Mouse (Mus musculus) spleen, adult 2 months (tissue): ENCODE data around the gene Cyp2c29. TPM values are rescaled to one million over a fixed set of nuclear protein-coding genes. Genes with fewer than 3 reads are reported as not detected.
"Not testable (repeated sequence)": the region's sequence is repeated elsewhere in the genome, so short reads cannot be mapped to it uniquely, and the experiment has no call there.

ENCODE experiments used
- DNase-seq, 2 experiments: peaks; one replicate each; pipeline versions ENCODE4 v3.0.0 to v3.0.0-alpha.2; 2012 to 2021; ENCODE audit warnings: low spot score in 2 of 2, low read depth in 1 of 2
- H3K27ac ChIP-seq: fragments of 200-500 bp; 2 replicates; pipeline ENCODE4 v1.5.1; 2012; ENCODE audit warnings: low read length, inconsistent platforms; ENCODE audit not compliant: insufficient read depth
- H3K27me3 ChIP-seq: fragments of 200-500 bp; 2 replicates; pipeline ENCODE4 v1.6.1; 2012; ENCODE audit warnings: mild to moderate bottlenecking, moderate library complexity, low read length, inconsistent platforms; ENCODE audit not compliant: control insufficient read depth, insufficient read depth
- H3K36me3 ChIP-seq: fragments of 200-500 bp; 2 replicates; pipeline ENCODE4 v1.6.1; 2012; ENCODE audit warnings: mild to moderate bottlenecking, low read length, inconsistent platforms; ENCODE audit not compliant: control insufficient read depth, insufficient read depth
- H3K4me1 ChIP-seq: fragments of 200-500 bp; 2 replicates; pipeline ENCODE4 v1.6.1; 2011; ENCODE audit warnings: inconsistent platforms; ENCODE audit not compliant: control insufficient read depth, insufficient read depth, insufficient read length
- H3K4me3 ChIP-seq: fragments of 200-500 bp; 2 replicates; pipeline ENCODE4 v1.5.1; 2011; ENCODE audit warnings: mild to moderate bottlenecking, inconsistent platforms; ENCODE audit not compliant: insufficient read depth, insufficient read length; ENCODE audit errors: extremely low read depth
- CTCF ChIP-seq: fragments of 200-500 bp; IDR thresholded peaks from 2 replicates; pipeline ENCODE4 v1.5.1; 2011; ENCODE audit warnings: mild to moderate bottlenecking, inconsistent platforms; ENCODE audit not compliant: insufficient read depth, insufficient read length, insufficient replicate concordance; ENCODE audit errors: extremely low read depth
- POLR2A ChIP-seq: fragments of 200-500 bp; IDR thresholded peaks from 2 replicates; pipeline ENCODE4 v1.6.1; 2011; ENCODE audit warnings: low read depth, low read length, inconsistent platforms
- WGBS: fragments of 180-500 bp; shearing (Covaris S2); methylation state at CpG from one replicate; pipeline ENCODE4 v1.1.7; 2018; 5-methylcytosine and 5-hydroxymethylcytosine counted together
- polyA plus RNA-seq: library from polyadenylated mRNA; depleted of rRNA; stranded (reverse); fragments of >200 nt; gene quantifications from 2 replicates; pipeline ENCODE4 v1.2.3, GENCODE M21; 2012; rRNA removed

Gene Cyp2c29
- polyA plus RNA-seq, result 0.09 TPM in 1 of 2 replicates, not detected in the other

DNA sequence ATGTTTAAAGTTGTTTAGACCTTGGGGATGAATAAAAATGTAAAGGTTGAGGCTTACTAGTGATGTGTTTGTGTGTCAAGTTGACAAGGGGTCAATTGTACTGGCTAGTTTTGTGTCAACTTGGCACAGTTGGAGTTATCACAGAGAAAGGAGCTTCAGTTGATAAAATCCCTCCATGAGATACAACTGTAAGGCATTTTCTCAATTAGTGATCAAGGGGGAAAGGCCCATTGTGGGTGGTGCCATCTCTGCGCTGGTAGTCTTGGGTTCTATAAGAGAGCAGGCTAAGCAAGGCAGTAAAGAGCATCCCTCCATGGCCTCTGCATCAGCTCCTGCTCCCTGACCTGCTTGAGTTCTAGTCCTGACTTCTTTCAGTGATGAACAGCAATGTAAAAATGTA lies at the start of gene Cyp2c29:
Cyp2c29 (plus strand) TSS at position 301 of the 400 bp plus-strand sequence.
- not testable (repeated sequence) for H3K27ac ChIP-seq, H3K4me1 ChIP-seq, H3K36me3 ChIP-seq, DNase-seq, H3K4me3 ChIP-seq, H3K27me3 ChIP-seq
- WGBS, result no CpG with 5 or more reads among the region's 1 CpGs

DNA sequence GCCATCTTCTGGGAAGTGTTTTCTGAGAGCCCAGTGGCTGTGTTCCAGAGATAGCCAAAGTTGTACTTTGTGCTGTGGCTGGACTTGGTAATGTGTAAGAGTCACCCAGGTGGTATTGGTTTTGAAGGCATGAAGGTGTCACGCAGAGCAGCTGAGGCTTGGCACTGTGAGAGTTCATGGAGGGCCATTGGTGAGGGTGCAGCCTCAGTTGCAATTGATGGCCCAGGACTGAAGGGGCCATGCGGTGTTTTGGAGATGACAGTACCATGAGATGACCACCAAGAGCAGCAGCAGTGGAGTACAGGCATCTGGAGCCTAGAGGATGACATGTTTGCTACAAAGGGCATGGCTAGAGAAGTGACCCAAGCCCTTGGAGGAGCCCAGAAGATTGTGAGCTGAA lies 2.2 kb upstream of the Cyp2c29 start:
- H3K4me1 ChIP-seq, H3K27me3 ChIP-seq, H3K27ac ChIP-seq, H3K4me3 ChIP-seq, DNase-seq, H3K36me3 ChIP-seq: not testable (repeated sequence)
- 72% methylated on average over 2 of the region's 2 CpGs for WGBS

- no peak for DNase-seq
- no peaks in the 10 kb centered on the region for H3K36me3 ChIP-seq
- H3K4me3 ChIP-seq, result no peak overlapping the region
- H3K27ac ChIP-seq, result no peak overlapping the region
- H3K27me3 ChIP-seq, result no peaks in the 10 kb centered on the region
- H3K4me1 ChIP-seq, result no peaks in the 10 kb centered on the region
- no peak for TF ChIP-seq CTCF
- no peak for TF ChIP-seq POLR2A
These were observed 13.6 kb downstream of the Cyp2c29 start for GRCm38 (mm10) chr19:39282801-39283200.

GRCm38 (mm10) chr19:39285637-39286036 lies 16.4 kb downstream of the Cyp2c29 start:
- TF ChIP-seq POLR2A, result no peak
- no peak for TF ChIP-seq CTCF
- no peaks in the 10 kb centered on the region for H3K27me3 ChIP-seq
- H3K4me1 ChIP-seq, result no peaks in the 10 kb centered on the region
- no peak overlapping the region for H3K4me3 ChIP-seq
- no peak overlapping the region for H3K27ac ChIP-seq
- H3K36me3 ChIP-seq, result no peaks in the 10 kb centered on the region
- no peak for DNase-seq

DNA sequence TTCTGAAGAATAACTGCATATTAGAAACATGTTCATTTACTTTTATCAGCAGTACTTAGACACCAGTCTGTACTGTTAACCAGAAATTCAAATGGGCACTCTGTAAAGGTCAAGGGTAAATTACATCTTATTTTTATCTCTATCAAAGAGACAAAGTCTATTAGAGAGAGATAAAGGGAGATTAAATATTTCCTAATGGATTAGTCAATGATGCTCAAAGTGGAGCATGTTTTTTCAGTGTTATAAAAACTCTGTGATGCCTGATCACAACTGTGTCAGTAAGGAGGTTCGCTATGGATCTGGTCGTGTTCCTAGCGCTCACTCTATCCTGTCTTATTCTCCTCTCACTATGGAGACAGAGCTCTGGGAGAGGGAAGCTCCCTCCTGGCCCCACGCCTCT lies 17.6 kb downstream of the Cyp2c29 start:
- H3K36me3 ChIP-seq, result no peaks in the 10 kb centered on the region
- H3K27me3 ChIP-seq, result no peaks in the 10 kb centered on the region
- 78% methylated on average over 4 of the region's 4 CpGs for WGBS
- no peaks in the 10 kb centered on the region for H3K4me1 ChIP-seq
- DNase-seq, result no peak
- TF ChIP-seq CTCF (no peak), POLR2A (no peak)
- H3K27ac ChIP-seq, result no peak overlapping the region
- H3K4me3 ChIP-seq, result no peak overlapping the region

DNA sequence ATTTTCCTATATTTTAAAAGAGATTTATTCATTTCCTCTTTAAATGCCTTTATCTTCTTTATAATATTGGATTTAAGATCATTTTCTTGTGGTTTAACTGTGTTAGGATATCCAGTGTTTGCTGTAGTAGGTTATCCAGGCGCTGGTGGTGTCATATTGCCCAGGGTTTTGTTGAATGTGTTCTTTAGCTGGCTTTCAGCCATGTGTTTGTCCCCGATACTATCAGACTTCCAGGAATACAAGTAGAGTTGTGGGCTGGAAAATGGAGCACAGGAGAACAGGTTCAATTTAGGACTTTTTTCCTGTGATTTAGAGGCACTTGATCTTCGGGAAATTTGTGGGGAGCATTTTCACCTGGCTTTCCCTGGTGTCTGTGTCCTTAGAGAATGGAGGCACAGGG lies 19.8 kb downstream of the Cyp2c29 start:
- H3K4me1 ChIP-seq, result no peaks in the 10 kb centered on the region
- H3K4me3 ChIP-seq, result no peak overlapping the region
- H3K36me3 ChIP-seq, result no peaks in the 10 kb centered on the region
- H3K27me3 ChIP-seq, result no peaks in the 10 kb centered on the region
- WGBS, result 76% methylated on average over 3 of the region's 3 CpGs
- H3K27ac ChIP-seq, result no peak overlapping the region
- DNase-seq, result no peak
- TF ChIP-seq POLR2A (no peak), CTCF (no peak)

Other genes with a start within 250 kb of the Cyp2c29 start
- not detected in 2 replicates for gene Cyp2c65, start 208.4 kb upstream of the Cyp2c29 start, polyA plus RNA-seq
- not detected in 2 replicates for gene Cyp2c66, start 155.5 kb upstream of the Cyp2c29 start, polyA plus RNA-seq
- not detected in 2 replicates for gene Cyp2c38, start 193.7 kb downstream of the Cyp2c29 start, polyA plus RNA-seq
- not detected in 2 replicates for gene Cyp2c39, start 241.5 kb downstream of the Cyp2c29 start, polyA plus RNA-seq